Mouse (Mus musculus) stomach, embryonic 16.5 days (tissue): ENCODE results near the gene Fam19a2. TPM values are rescaled to one million over a fixed set of nuclear protein-coding genes. Genes with fewer than 3 reads are reported as not detected.

ENCODE experiments used
- ATAC-seq: fragments of 200-750 bp; cut with Nextera tagmentation; 2 replicates; pipeline ENCODE4 v1.8.0; 2017; ENCODE audit warnings: moderate number of reproducible peaks, moderate TSS enrichment; ENCODE audit not compliant: insufficient read depth, low FRiP score
- H3K27ac ChIP-seq: fragments of 300-500 bp; sonication (generic); 2 replicates; pipeline ENCODE4 v1.5.1; 2014; ENCODE audit warnings: low read length
- H3K27me3 ChIP-seq: fragments of 300-500 bp; sonication (generic); 2 replicates; pipeline ENCODE4 v1.6.1; 2014; ENCODE audit warnings: low read length, control low read depth, mixed read lengths; ENCODE audit not compliant: control insufficient read depth, insufficient read depth
- H3K36me3 ChIP-seq: fragments of 300-500 bp; sonication (generic); 2 replicates; pipeline ENCODE4 v1.6.1; 2014; ENCODE audit warnings: low read length; ENCODE audit not compliant: control insufficient read depth, insufficient read depth
- H3K4me1 ChIP-seq: fragments of 300-500 bp; sonication (generic); 2 replicates; pipeline ENCODE4 v1.6.1; 2014; ENCODE audit warnings: low read length, control low read depth, mixed read lengths; ENCODE audit not compliant: control insufficient read depth, insufficient read depth
- H3K4me2 ChIP-seq: fragments of 300-500 bp; sonication (generic); 2 replicates; pipeline ENCODE4 v1.6.1; 2014; ENCODE audit warnings: low read depth, low read length, mixed read lengths
- H3K4me3 ChIP-seq: fragments of 300-500 bp; sonication (generic); replicated peaks from 2 replicates; pipeline ENCODE4 v1.5.1; 2014; ENCODE audit warnings: mild to moderate bottlenecking, low read length
- H3K9ac ChIP-seq: fragments of 300-500 bp; sonication (generic); 2 replicates; pipeline ENCODE4 v1.6.1; 2014; ENCODE audit warnings: low read length
- H3K9me3 ChIP-seq: fragments of 300-500 bp; sonication (generic); replicated peaks from 2 replicates; pipeline ENCODE4 v1.6.1; 2016; ENCODE audit warnings: low read length, control low read depth; ENCODE audit not compliant: control insufficient read depth
- WGBS: fragments of 180-500 bp; shearing (Covaris S2); extraction: QIAGEN DNeasy Blood & Tissue Kit; methylation state at CpG from one replicate; pipeline ENCODE4 v1.1.7; 2014; 5-methylcytosine and 5-hydroxymethylcytosine counted together
- polyA plus RNA-seq: library from polyadenylated mRNA; unstranded; fragments of >200 nt; fragmentation: Nextera tagmentation; extraction: Ambion mirVana; gene quantifications from 2 replicates; pipeline ENCODE4 v1.2.1, GENCODE M21; 2015

The Fam19a2 gene
- polyA plus RNA-seq, 1 experiment from 2014 or later = 3.1 TPM

- Histone ChIP-seq H3K9me3 (no peaks in the 10 kb centered on the region), H3K27me3 (no peaks in the 10 kb centered on the region), H3K36me3 (no peaks in the 10 kb centered on the region), H3K9ac (no peak overlapping the region), H3K27ac (no peak overlapping the region), H3K4me2 (no peak overlapping the region), H3K4me1 (no peaks in the 10 kb centered on the region), H3K4me3 (no peak overlapping the region)
- ATAC-seq = no peak
- WGBS = 71% methylated on average over 5 of the region's 5 CpGs
Measured at GRCm38 (mm10) chr10:123460466-123460865, 196.7 kb downstream of the Fam19a2 start.

- H3K36me3 ChIP-seq = no peaks in the 10 kb centered on the region
- whole genome bisulfite sequencing = 81% methylated on average over 3 of the region's 3 CpGs
- no peak overlapping the region for H3K9ac ChIP-seq
- H3K27me3 ChIP-seq = no peaks in the 10 kb centered on the region
- H3K4me1 ChIP-seq = no peaks in the 10 kb centered on the region
- ATAC-seq = no peak
- H3K27ac ChIP-seq = no peak overlapping the region
- H3K4me3 ChIP-seq = no peak overlapping the region
- no peak overlapping the region for H3K4me2 ChIP-seq
- no peaks in the 10 kb centered on the region for H3K9me3 ChIP-seq
Measured at GRCm38 (mm10) chr10:123462305-123462704, 198.5 kb downstream of the Fam19a2 start.

GRCm38 (mm10) chr10:123514749-123515148, 251.0 kb downstream of the Fam19a2 start:
- Histone ChIP-seq H3K9ac (no peak overlapping the region), H3K9me3 (no peaks in the 10 kb centered on the region), H3K4me2 (no peak overlapping the region), H3K4me1 (no peaks in the 10 kb centered on the region), H3K36me3 (no peaks in the 10 kb centered on the region), H3K27ac (no peak overlapping the region), H3K27me3 (no peaks in the 10 kb centered on the region), H3K4me3 (no peak overlapping the region)
- 82% methylated on average over 3 of the region's 3 CpGs for WGBS
- ATAC-seq = no peak

GRCm38 (mm10) chr10:123520613-123521012, 256.8 kb downstream of the Fam19a2 start:
- no peak for ATAC-seq
- WGBS = 74% methylated on average over 2 of the region's 2 CpGs
- Histone ChIP-seq H3K4me1 (no peaks in the 10 kb centered on the region), H3K9ac (no peak overlapping the region), H3K27me3 (no peaks in the 10 kb centered on the region), H3K9me3 (no peaks in the 10 kb centered on the region; the same call in 1 of the 2 replicates), H3K27ac (no peak overlapping the region), H3K4me2 (no peak overlapping the region), H3K4me3 (no peak overlapping the region), H3K36me3 (no peaks in the 10 kb centered on the region)

DNA sequence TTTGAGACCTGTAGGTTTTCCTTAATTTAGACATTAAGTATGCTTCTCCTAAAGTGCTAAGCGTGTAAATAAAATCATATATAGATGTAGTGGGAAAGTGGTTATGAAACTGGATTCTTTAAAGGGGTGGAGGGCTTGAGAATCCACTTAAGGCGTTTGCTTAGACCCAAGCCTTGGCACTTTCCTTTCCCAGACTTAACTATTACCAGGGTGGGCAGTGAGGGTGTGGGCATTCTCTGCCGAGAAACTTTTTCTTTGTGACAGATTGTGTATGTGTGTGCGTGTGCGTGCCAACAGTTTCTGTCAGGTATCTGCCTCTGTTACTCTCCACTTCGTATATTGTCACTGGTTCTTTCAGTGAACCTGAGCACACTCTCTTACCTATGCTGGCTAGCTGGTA, 257.4 kb downstream of the Fam19a2 start:
- ATAC-seq = no peak
- H3K9ac ChIP-seq = no peak overlapping the region
- no peak overlapping the region for H3K27ac ChIP-seq

GRCm38 (mm10) chr10:123525424-123525823, 261.6 kb downstream of the Fam19a2 start:
- Histone ChIP-seq H3K36me3 (no peaks in the 10 kb centered on the region), H3K4me1 (no peaks in the 10 kb centered on the region), H3K4me3 (no peak overlapping the region), H3K4me2 (no peak overlapping the region), H3K9ac (no peak overlapping the region), H3K9me3 (no peaks in the 10 kb centered on the region; the same call in 1 of the 2 replicates), H3K27ac (no peak overlapping the region), H3K27me3 (no peaks in the 10 kb centered on the region)
- no peak for ATAC-seq
- 81% methylated on average over 5 of the region's 5 CpGs for WGBS

More for the DNA sequence above, 257.4 kb downstream of the Fam19a2 start:
- H3K4me2 ChIP-seq = no peak overlapping the region
- no peaks in the 10 kb centered on the region for H3K4me1 ChIP-seq
- no peaks in the 10 kb centered on the region; the same call in 1 of the 2 replicates for H3K9me3 ChIP-seq
- no peaks in the 10 kb centered on the region for H3K27me3 ChIP-seq
- 95% methylated on average over 6 of the region's 6 CpGs for WGBS
- no peaks in the 10 kb centered on the region for H3K36me3 ChIP-seq
- no peak overlapping the region for H3K4me3 ChIP-seq

DNA sequence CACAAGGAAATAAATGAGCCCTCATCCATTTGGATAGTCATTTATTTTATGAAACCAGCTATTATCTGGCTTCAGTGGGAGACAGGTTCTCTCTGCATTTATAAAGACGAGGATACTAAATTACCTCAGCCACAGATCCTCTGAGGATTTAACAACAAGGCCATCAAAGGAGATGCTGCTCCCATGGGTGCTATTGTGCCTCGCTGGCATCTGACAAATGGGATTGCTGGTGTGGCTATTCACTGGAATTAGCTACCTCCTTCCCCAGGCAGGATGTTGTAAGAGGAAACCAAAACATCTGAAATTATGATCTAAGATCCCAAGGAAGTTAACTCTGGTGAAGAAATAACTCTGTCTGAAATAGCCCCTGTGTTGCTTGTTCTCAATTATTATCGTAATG, 262.3 kb downstream of the Fam19a2 start:
- WGBS = 64% methylated on average over 3 of the region's 3 CpGs
- H3K9ac ChIP-seq = no peak overlapping the region
- H3K27ac ChIP-seq = no peak overlapping the region
- H3K36me3 ChIP-seq = no peaks in the 10 kb centered on the region
- no peak overlapping the region for H3K4me3 ChIP-seq
- H3K9me3 ChIP-seq = no peaks in the 10 kb centered on the region; the same call in 1 of the 2 replicates
- H3K4me1 ChIP-seq = no peaks in the 10 kb centered on the region
- no peak overlapping the region for H3K4me2 ChIP-seq
- no peak for ATAC-seq
- H3K27me3 ChIP-seq = no peaks in the 10 kb centered on the region

DNA sequence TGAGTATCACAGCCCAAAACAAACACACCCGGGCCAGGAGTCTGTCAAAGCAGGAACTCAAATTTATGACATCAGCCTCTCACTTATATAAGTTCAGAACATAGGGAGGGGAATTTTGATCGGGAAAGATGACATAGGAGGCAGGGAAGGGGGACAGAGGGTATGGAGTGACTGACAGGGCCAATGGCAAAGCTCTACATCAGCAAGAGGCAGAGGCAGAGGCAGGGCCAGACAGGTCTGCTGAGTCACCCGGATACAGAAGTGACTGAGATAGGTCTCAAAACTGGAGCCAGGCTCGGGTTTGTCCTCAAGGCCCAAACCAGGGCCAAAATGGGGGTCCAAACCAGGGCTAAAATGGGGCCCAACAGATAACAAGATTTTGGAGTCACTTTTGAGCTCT, 272.3 kb downstream of the Fam19a2 start:
- H3K9ac ChIP-seq = no peak overlapping the region
- no peak overlapping the region for H3K27ac ChIP-seq
- no peaks in the 10 kb centered on the region for H3K36me3 ChIP-seq
- ATAC-seq = no peak
- H3K4me2 ChIP-seq = no peak overlapping the region
- no peaks in the 10 kb centered on the region for H3K9me3 ChIP-seq
- WGBS = 74% methylated on average over 4 of the region's 4 CpGs
- no peaks in the 10 kb centered on the region for H3K4me1 ChIP-seq
- no peaks in the 10 kb centered on the region for H3K27me3 ChIP-seq
- no peak overlapping the region for H3K4me3 ChIP-seq

DNA sequence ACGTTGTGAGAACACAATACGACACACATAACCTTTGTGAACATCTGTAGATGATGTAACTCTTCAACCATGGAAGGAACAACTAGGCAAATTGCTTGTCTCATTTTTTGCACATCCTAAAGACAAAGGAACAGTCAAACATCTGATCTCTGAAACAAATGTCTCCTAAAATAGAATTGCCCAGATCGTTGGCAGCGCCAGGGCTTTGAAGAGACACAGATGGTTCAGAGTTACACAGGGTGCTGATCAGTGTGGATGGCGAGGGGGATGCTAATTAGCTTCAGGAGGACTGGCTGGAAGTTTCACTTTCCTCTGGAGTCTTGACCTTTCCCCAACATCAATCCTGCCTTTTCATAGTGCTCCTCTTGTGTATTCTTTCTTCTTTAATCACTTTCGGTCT, 284.6 kb downstream of the Fam19a2 start:
- WGBS = 75% methylated on average over 6 of the region's 6 CpGs
- Histone ChIP-seq H3K9ac (no peak overlapping the region), H3K4me2 (no peak overlapping the region), H3K36me3 (no peaks in the 10 kb centered on the region), H3K9me3 (no peaks in the 10 kb centered on the region; the same call in 1 of the 2 replicates), H3K27ac (no peak overlapping the region), H3K27me3 (no peaks in the 10 kb centered on the region), H3K4me3 (no peak overlapping the region), H3K4me1 (no peaks in the 10 kb centered on the region)
- ATAC-seq = no peak

DNA sequence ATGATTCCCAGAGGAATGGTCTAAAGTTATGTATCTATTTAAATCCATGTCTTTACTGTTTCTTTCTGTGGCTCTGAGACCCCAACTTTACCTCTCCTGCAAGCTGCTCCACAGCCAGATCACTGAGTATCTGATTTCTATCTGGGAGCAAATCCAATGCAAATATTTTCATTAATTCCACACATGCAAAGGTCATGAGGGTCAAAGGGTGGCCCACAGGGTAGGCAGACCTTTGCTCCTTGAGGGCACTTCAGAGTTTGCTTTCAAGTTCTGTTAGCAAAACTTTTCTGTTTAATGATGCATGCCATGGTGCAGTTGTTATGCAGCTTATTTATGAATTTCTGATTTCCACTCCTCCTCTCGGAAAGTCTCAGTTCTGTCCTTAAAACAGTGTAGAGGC, 303.9 kb downstream of the Fam19a2 start:
- Histone ChIP-seq H3K9ac (no peak overlapping the region), H3K27me3 (no peaks in the 10 kb centered on the region), H3K4me1 (no peaks in the 10 kb centered on the region), H3K27ac (no peak overlapping the region), H3K4me3 (no peak overlapping the region), H3K9me3 (no peaks in the 10 kb centered on the region), H3K4me2 (no peak overlapping the region), H3K36me3 (no peaks in the 10 kb centered on the region)
- WGBS = 87% methylated on average over 1 of the region's 1 CpGs
- ATAC-seq = no peak
